Mouse (Mus musculus) kidney, embryonic 14.5 days (tissue): ENCODE measurements at regions not wholly inside any gene's neighbourhood (a gene's known extent, or its start where the extent isn't known, plus 50 kb on each side); places are given as distances from the start of the nearest gene placed in this dataset.

Experiments
- ATAC-seq: fragments of 200-750 bp; cut with Nextera tagmentation; 2 replicates; pipeline ENCODE4 v1.8.0; 2017; ENCODE audit warnings: moderate number of reproducible peaks, mild to moderate bottlenecking, moderate TSS enrichment, moderate library complexity; ENCODE audit not compliant: low FRiP score, low TSS enrichment
- H3K27ac ChIP-seq: fragments of 300-500 bp; sonication (generic); 2 replicates; pipeline ENCODE4 v1.5.1; 2014; ENCODE audit warnings: low read depth, mild to moderate bottlenecking, low read length, moderate library complexity, mixed read lengths
- H3K27me3 ChIP-seq: fragments of 300-500 bp; sonication (generic); 2 replicates; pipeline ENCODE4 v1.6.1; 2014; ENCODE audit warnings: mild to moderate bottlenecking, low read length; ENCODE audit not compliant: control insufficient read depth, insufficient read depth
- H3K36me3 ChIP-seq: fragments of 300-500 bp; sonication (generic); 2 replicates; pipeline ENCODE4 v1.6.1; 2014; ENCODE audit warnings: low read length, mixed read lengths; ENCODE audit not compliant: control insufficient read depth, insufficient read depth
- H3K4me1 ChIP-seq: fragments of 300-500 bp; sonication (generic); 2 replicates; pipeline ENCODE4 v1.6.1; 2014; ENCODE audit warnings: low read length, mixed read lengths; ENCODE audit not compliant: control insufficient read depth, insufficient read depth
- H3K4me2 ChIP-seq: fragments of 300-500 bp; sonication (generic); replicated peaks from 2 replicates; pipeline ENCODE4 v1.6.1; 2014; ENCODE audit warnings: low read depth, mild to moderate bottlenecking, low read length
- H3K4me3 ChIP-seq: fragments of 300-500 bp; sonication (generic); 2 replicates; pipeline ENCODE4 v1.5.1; 2014; ENCODE audit warnings: mild to moderate bottlenecking, low read length
- H3K9ac ChIP-seq: fragments of 300-500 bp; sonication (generic); 2 replicates; pipeline ENCODE4 v1.6.1; 2014; ENCODE audit warnings: low read depth, mild to moderate bottlenecking, low read length, moderate library complexity
- H3K9me3 ChIP-seq: fragments of 300-500 bp; sonication (generic); 2 replicates; pipeline ENCODE4 v1.6.1; 2016; ENCODE audit warnings: low read length; ENCODE audit not compliant: control insufficient read depth
- WGBS: fragments of 180-500 bp; shearing (Covaris S2); extraction: QIAGEN DNeasy Blood & Tissue Kit; methylation state at CpG from one replicate; pipeline ENCODE4 v1.1.7; 2014; 5-methylcytosine and 5-hydroxymethylcytosine counted together

- no peaks in the 10 kb centered on the region for H3K27me3 ChIP-seq
- no peak overlapping the region for H3K9ac ChIP-seq
- no peak overlapping the region for H3K4me2 ChIP-seq
- ATAC-seq, result no peak
- no peaks in the 10 kb centered on the region for H3K9me3 ChIP-seq
- H3K36me3 ChIP-seq, result no peaks in the 10 kb centered on the region
- no peaks in the 10 kb centered on the region for H3K4me1 ChIP-seq
- no peak overlapping the region for H3K4me3 ChIP-seq
- 81% methylated on average over 7 of the region's 7 CpGs for WGBS
- H3K27ac ChIP-seq, result no peak overlapping the region
Observed at GRCm38 (mm10) chr9:90490561-90491152, 220.1 kb upstream of the Tbc1d2b start.

- Histone ChIP-seq H3K36me3 (no peaks in the 10 kb centered on the region), H3K4me2 (no peak overlapping the region), H3K9ac (no peak overlapping the region), H3K4me3 (no peak overlapping the region), H3K4me1 (no peaks in the 10 kb centered on the region), H3K9me3 (no peaks in the 10 kb centered on the region), H3K27me3 (no peaks in the 10 kb centered on the region), H3K27ac (no peak overlapping the region)
- 84% methylated on average over 2 of the region's 2 CpGs for WGBS
- no peak for ATAC-seq
Observed at GRCm38 (mm10) chr9:90450579-90450978, 180.0 kb upstream of the Tbc1d2b start.

GRCm38 (mm10) chr9:90446957-90447356, 176.4 kb upstream of the Tbc1d2b start:
- H3K27ac ChIP-seq, result no peak overlapping the region
- H3K9me3 ChIP-seq, result no peaks in the 10 kb centered on the region
- 19% methylated on average over 4 of the region's 4 CpGs for WGBS
- no peaks in the 10 kb centered on the region for H3K36me3 ChIP-seq
- no peak overlapping the region for H3K4me2 ChIP-seq
- H3K4me3 ChIP-seq, result no peak overlapping the region
- H3K27me3 ChIP-seq, result no peaks in the 10 kb centered on the region
- no peak overlapping the region for H3K9ac ChIP-seq
- H3K4me1 ChIP-seq, result no peaks in the 10 kb centered on the region
- no peak for ATAC-seq

- no peaks in the 10 kb centered on the region for H3K27me3 ChIP-seq
- no peak overlapping the region for H3K9ac ChIP-seq
- peak; percentile 64; the same call in 1 of the 2 replicates for ATAC-seq
- WGBS, result 26% methylated on average over 4 of the region's 4 CpGs
- H3K36me3 ChIP-seq, result no peaks in the 10 kb centered on the region
- no peak overlapping the region for H3K27ac ChIP-seq
- no peaks in the 10 kb centered on the region for H3K9me3 ChIP-seq
- no peaks in the 10 kb centered on the region for H3K4me1 ChIP-seq
- H3K4me3 ChIP-seq, result no peak overlapping the region
- no peak overlapping the region for H3K4me2 ChIP-seq
Observed at GRCm38 (mm10) chr9:90434902-90435301, 164.3 kb upstream of the Tbc1d2b start.

- Histone ChIP-seq H3K4me3 (no peak overlapping the region), H3K36me3 (no peaks in the 10 kb centered on the region), H3K27me3 (no peaks in the 10 kb centered on the region), H3K4me2 (no peak overlapping the region), H3K9me3 (no peaks in the 10 kb centered on the region), H3K9ac (no peak overlapping the region), H3K27ac (no peak overlapping the region), H3K4me1 (no peaks in the 10 kb centered on the region)
- WGBS, result 78% methylated on average over 2 of the region's 2 CpGs
- ATAC-seq, result no peak
Observed at GRCm38 (mm10) chr9:90430898-90431297, 160.3 kb upstream of the Tbc1d2b start.

- Histone ChIP-seq H3K9ac (no peak overlapping the region), H3K4me3 (no peak overlapping the region), H3K4me2 (no peak overlapping the region), H3K9me3 (no peaks in the 10 kb centered on the region), H3K36me3 (no peaks in the 10 kb centered on the region), H3K4me1 (no peaks in the 10 kb centered on the region), H3K27ac (no peak overlapping the region), H3K27me3 (no peaks in the 10 kb centered on the region)
- no peak for ATAC-seq
- WGBS, result 91% methylated on average over 6 of the region's 6 CpGs
Observed at GRCm38 (mm10) chr9:90421662-90422061, 151.1 kb upstream of the Tbc1d2b start.

GRCm38 (mm10) chr9:90419762-90420541, 149.3 kb upstream of the Tbc1d2b start:
- no peak overlapping the region for H3K4me3 ChIP-seq
- ATAC-seq, result no peak

GRCm38 (mm10) chr9:90408789-90409188, 138.2 kb upstream of the Tbc1d2b start:
- Histone ChIP-seq H3K9ac (no peak overlapping the region), H3K4me3 (no peak overlapping the region), H3K4me1 (no peaks in the 10 kb centered on the region), H3K9me3 (no peaks in the 10 kb centered on the region), H3K27ac (no peak overlapping the region), H3K4me2 (no peak overlapping the region), H3K27me3 (no peaks in the 10 kb centered on the region), H3K36me3 (no peaks in the 10 kb centered on the region)
- no peak for ATAC-seq
- 72% methylated on average over 2 of the region's 2 CpGs for WGBS

More at GRCm38 (mm10) chr9:90419762-90420541, 149.3 kb upstream of the Tbc1d2b start:
- no peaks in the 10 kb centered on the region for H3K9me3 ChIP-seq
- H3K9ac ChIP-seq, result no peak overlapping the region
- no peak overlapping the region for H3K4me2 ChIP-seq
- 80% methylated on average over 7 of the region's 7 CpGs for WGBS
- H3K4me1 ChIP-seq, result no peaks in the 10 kb centered on the region
- H3K27me3 ChIP-seq, result no peaks in the 10 kb centered on the region
- no peak overlapping the region for H3K27ac ChIP-seq
- no peaks in the 10 kb centered on the region for H3K36me3 ChIP-seq

GRCm38 (mm10) chr9:90407573-90407972, 137.0 kb upstream of the Tbc1d2b start:
- no peak for ATAC-seq
- Histone ChIP-seq H3K4me2 (no peak overlapping the region), H3K4me3 (no peak overlapping the region), H3K9ac (no peak overlapping the region), H3K4me1 (no peaks in the 10 kb centered on the region), H3K9me3 (no peaks in the 10 kb centered on the region), H3K36me3 (no peaks in the 10 kb centered on the region), H3K27ac (no peak overlapping the region), H3K27me3 (no peaks in the 10 kb centered on the region)
- 85% methylated on average over 1 of the region's 1 CpGs for WGBS
